Mouse (Mus musculus) lung, postnatal 25 days (tissue): ENCODE data around the gene Slc23a2.
A peak's percentile ranks its signal among the peaks of the same experiment; 100 is the strongest.

Experiments
- DNase-seq: peaks from one replicate; pipeline ENCODE4 v3.0.0; 2022; ENCODE audit warnings: low spot score

Gene Slc23a2

DNA sequence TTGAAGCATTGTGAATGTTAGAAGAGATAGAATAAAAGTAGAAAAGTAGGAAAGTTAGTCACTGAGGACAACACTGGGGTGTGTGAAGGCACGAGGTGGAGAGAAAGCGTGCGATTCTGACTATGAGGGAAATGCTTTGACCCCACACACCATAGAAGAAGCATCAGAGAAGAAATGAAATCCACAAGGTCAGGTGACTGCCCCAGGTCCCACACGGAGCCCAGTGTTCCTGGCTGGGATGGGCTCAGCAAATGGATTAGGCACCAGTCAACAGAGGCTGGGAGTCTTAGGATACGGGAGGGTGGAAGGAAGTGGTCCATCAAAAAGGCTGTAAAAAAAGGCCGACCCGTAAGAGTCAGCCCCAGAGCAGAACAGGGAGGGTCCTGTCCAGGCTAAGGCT lies 124.5 kb downstream of the Slc23a2 start:
- no peak for DNase-seq

DNA sequence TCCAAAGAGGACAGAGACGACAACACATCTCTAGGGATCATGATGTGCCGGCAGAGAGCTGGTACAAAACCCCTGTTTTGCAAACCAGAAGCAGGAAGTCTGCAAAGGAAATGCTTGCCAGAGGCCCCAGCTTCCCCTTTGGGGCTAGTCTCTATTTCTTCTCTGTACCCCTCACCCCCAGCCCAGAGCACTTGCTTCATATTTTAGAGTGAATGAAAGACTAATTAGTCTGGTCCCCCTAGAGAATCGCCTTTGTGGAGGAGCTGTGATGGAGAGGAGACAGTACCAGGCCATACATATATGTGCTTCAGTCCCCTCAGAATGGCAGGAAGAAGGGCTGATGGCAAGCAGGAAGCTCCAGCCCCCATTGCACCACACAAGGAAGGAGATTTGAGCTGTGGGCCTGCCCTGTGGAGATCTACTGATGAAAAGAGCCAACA lies 125.5 kb downstream of the Slc23a2 start:
- peak; percentile 70 for DNase-seq

DNA sequence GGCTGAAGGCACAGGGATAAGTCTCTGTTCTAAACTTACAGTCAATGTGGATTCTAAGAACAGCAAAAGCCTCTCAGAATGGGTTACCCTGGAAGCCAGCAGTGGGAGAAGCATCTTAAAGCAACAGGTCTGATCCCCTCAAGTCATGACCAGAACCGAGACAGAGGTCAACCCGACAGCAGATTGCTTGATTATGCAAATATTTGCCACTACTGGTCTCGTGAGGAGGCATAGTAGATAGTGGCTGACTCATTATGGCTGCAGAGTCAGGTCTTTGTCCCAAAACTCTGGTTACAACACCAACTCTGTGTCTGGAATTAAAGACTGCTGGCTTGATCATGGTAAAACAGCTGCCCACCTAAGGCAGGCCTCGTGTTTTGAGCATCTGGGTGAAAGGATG lies 126.8 kb downstream of the Slc23a2 start:
- DNase-seq, result no peak

DNA sequence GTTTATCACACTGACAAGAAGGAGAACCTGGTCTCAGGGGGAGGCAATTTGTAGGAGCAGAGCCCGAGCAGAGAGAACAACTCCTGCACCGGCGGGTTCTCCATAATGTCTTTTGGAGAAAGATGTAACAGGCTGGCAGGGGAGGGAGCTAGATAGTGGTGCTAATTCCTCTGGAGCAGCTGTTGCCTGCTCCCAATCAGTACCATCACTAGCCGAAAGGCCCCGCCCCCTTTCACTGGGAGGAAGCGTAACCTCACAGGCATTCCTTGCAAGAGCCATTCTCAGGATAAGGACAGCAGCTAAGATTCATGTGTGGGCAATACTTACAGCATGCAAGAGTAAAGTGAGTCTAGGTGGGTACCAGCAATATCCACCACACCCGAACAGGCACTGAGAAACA lies 127.3 kb downstream of the Slc23a2 start:
- peak; percentile 60 for DNase-seq

GRCm38 (mm10) chr2:132016034-132016433 lies 128.9 kb downstream of the Slc23a2 start:
- no peak for DNase-seq

DNA sequence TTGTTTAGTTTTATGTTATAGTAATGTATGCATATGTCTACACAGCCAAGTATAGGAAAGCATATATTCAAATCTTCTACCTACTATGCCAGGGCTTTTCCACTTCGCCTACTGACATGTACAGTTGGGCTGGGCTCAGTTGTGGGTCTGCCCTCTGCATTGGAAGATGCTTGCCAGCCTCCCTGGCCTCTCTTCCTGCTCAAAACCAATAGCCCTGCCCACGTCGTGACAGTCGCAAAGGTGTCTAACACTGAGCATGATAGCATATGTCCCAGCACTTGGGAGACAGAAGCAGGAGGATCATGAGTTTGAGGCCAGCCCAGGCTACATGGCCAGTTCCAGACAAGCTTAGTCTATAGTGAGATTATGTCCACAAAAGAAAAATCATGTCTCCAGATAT lies 131.8 kb downstream of the Slc23a2 start:
- DNase-seq, result no peak

- no peak for DNase-seq
Observed at GRCm38 (mm10) chr2:132010781-132011180, 134.1 kb downstream of the Slc23a2 start.

DNA sequence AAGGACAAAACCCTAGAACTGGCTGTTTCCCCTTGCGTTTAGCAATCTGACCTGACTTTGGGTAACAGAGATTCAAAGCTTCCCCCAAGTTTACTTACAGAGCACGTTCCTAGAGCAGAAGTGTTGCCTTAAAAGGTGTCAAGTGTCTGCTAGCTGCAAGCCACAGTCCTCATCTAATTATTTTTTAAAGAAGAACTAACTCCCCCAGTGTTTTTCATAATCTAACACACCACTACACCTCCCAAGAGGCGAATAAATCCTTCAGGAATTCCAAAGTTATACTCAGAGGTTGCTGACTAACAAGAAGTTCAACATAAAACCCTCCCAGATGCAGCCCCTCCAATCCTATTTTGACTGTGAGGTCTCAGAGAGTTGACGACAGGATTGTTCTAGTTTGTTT lies 136.7 kb downstream of the Slc23a2 start:
- DNase-seq, result no peak

GRCm38 (mm10) chr2:132007475-132007819 lies 137.5 kb downstream of the Slc23a2 start:
- DNase-seq, result no peak

DNA sequence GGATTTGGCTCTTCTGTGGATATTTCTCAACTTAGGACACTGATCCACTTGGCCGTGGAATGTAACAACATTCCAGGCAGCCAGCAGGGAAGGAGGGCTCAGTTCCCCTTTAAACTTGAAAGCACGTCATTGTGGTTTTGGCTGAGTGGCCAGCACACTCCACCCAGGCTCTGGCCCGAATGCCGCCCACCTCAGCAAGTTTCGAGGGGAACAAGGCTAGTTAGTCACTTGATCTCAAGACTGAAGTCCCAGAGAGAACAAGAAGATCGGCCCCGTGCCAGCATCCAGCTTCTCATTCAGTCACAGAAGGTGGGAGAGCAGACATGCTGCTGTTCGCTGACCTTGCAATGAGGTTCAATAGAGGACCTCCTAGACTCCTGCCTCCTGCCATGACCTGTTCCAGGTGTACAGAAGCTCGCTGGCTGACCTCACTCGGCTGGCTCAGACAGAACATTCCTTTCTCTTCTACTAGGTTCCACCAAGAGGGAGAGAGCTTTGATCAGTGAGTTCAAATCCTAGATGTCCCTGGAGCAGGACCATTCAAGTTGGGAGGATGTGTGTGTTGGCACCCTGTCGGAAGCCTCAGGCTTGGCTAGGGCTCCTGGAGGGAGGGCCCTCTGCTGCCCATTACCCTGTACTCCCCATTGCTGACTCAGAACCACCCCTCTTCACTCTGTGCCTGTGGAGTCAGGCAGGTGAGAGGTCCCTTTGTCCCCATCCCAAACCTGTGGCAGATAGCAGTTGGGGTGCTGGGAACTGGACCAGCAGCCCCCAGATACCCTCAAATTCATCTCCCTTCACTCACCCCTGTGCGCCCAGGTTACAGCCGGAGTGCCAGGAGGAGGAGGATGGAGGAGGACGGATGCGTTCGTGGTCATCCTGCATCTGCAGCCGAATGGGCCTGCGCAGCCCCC lies 138.1 kb downstream of the Slc23a2 start:
- DNase-seq, result peak; percentile 94

GRCm38 (mm10) chr2:132005445-132005844 lies 139.5 kb downstream of the Slc23a2 start:
- no peak for DNase-seq

- DNase-seq, result peak; percentile 80
Observed at GRCm38 (mm10) chr2:132004495-132005136, 140.3 kb downstream of the Slc23a2 start.

DNA sequence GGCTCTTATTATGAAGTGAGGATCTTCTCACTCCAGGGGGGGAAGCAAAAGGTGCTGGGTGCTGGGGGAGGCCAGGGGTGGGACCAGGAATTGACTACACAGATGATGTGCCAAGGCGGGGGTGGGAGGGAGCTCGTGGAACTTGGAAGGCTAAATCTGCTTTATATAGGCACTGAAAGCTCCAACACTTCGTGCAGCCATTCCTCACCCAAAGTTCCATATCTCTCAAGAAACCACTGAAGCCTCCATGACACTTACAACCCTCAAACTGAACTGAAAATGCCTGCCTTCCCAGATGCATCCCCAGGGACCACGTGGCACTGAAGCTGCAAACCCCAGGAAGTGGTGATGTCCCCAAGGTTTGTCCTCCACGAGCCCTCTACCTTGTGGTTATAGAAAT lies 141.0 kb downstream of the Slc23a2 start:
- no peak for DNase-seq
